Comparison of ENCODE assay signal across 16 mouse cellular contexts in genomic region chr9:48749666-48750065, GRCm38 (mm10).
"Had no signal": no experiment of that assay in that cellular context is flagged by ENCODE, and none has a peak within 500 bp of the region (broad histone marks: within the 10 kb centered on the region; RNA-seq: fewer than 3 reads in every experiment).

No protein-coding gene starts in this region.

- H3K4me2 ChIP-seq: liver, embryonic 13.5 days; lung, embryonic 14.5 days; midbrain, embryonic 12.5 days; midbrain, embryonic 15.5 days; neural tube, embryonic 12.5 days; neural tube, embryonic 15.5 days; stomach, embryonic 15.5 days had no signal

- H3K27me3 ChIP-seq: midbrain, embryonic 12.5 days; midbrain, embryonic 15.5 days; neural tube, embryonic 15.5 days; stomach, embryonic 15.5 days had no signal

- ATAC-seq: intestine, postnatal 0 days; midbrain, embryonic 15.5 days had no signal

- H3K9me3 ChIP-seq: liver, embryonic 13.5 days; midbrain, embryonic 12.5 days; midbrain, embryonic 15.5 days; neural tube, embryonic 12.5 days; neural tube, embryonic 15.5 days; stomach, embryonic 15.5 days had no signal

- DNase-seq: kidney, adult 2 months; liver, embryonic 13.5 days; lung, embryonic 14.5 days; right cerebral cortex, postnatal 14 days; right cerebral cortex, postnatal 4 days; spleen, adult 18-20 months; thymus, adult 2 months; thymus, postnatal 14 days; thymus, postnatal 4 days had no signal

- H3K9ac ChIP-seq: liver, embryonic 13.5 days; lung, embryonic 14.5 days; midbrain, embryonic 12.5 days; midbrain, embryonic 15.5 days; neural tube, embryonic 12.5 days; neural tube, embryonic 15.5 days; stomach, embryonic 15.5 days had no signal

- H3K27ac ChIP-seq: kidney, postnatal 0 days; liver, embryonic 13.5 days; midbrain, embryonic 12.5 days; midbrain, embryonic 15.5 days; neural tube, embryonic 12.5 days; neural tube, embryonic 15.5 days; stomach, embryonic 15.5 days had no signal

- H3K4me3 ChIP-seq: liver, embryonic 13.5 days; midbrain, embryonic 12.5 days; midbrain, embryonic 15.5 days; neural tube, embryonic 12.5 days; neural tube, embryonic 15.5 days; stomach, embryonic 15.5 days had no signal

- H3K36me3 ChIP-seq: liver, embryonic 13.5 days; midbrain, embryonic 12.5 days; midbrain, embryonic 15.5 days; neural tube, embryonic 12.5 days; neural tube, embryonic 15.5 days; stomach, embryonic 15.5 days had no signal
